Mouse (Mus musculus): Measurements from ENCODE around the gene Atp5d. TPM values are rescaled to one million over a fixed set of nuclear protein-coding genes. Genes with fewer than 3 reads are reported as not detected.
"Not testable (repeated sequence)": the region's sequence is repeated elsewhere in the genome, so short reads cannot be mapped to it uniquely, and the experiment has no call there.

Gene Atp5d
- polyA plus RNA-seq, 1 experiment from 2014 or later, result 475 TPM

GRCm38 (mm10) chr10:80162716-80163299, 24.4 kb downstream of the Atp5d start:
- Histone ChIP-seq H3K9me3 (ENCODE audit: control insufficient read depth, low read length) (no peaks in the 10 kb centered on the region), H3K27me3 (replicated peaks; ENCODE audit: control insufficient read depth, insufficient read depth, low read length) (no peaks in the 10 kb centered on the region), H3K4me2 (ENCODE audit: low read depth, low read length) (no peak overlapping the region), H3K4me3 (ENCODE audit: low read depth, low read length) (no peak overlapping the region), H3K9ac (ENCODE audit: low read depth, low read length) (no peak overlapping the region), H3K36me3 (ENCODE audit: control insufficient read depth, insufficient read depth, low read length) (no peaks in the 10 kb centered on the region), H3K4me1 (ENCODE audit: control insufficient read depth, insufficient read depth, low read length) (peaks cover 62% of the 10 kb centered on the region), H3K27ac (replicated peaks; ENCODE audit: low read depth, low read length) (peak overlapping the region; percentile 94)
- ATAC-seq (ENCODE audit: low read depth) (no peak), DNase-seq (ENCODE audit: low spot score) (no peak)
- 57% methylated on average over 6 of the region's 6 CpGs for WGBS

DNA sequence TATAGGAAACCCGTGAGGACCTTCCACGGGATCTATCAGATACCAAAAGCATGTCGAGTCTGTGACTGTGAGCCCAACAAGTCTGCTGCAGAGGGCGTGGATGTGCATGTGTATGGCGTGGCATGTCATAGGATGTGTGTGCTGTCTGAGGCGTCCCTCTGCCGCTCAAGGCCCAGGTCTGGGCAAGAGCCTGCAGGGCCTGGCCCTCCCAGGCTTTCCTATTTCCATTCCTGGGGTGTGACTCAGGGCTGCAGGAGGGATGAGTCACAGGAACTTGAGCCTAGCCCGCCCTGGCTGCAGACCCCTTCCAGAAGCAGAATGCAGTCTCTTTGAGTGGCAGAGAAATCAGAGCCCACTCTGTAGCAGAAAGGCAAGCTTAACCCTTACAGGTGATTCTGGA, 25.3 kb downstream of the Atp5d start:
- H3K36me3 ChIP-seq (ENCODE audit: control insufficient read depth, insufficient read depth, low read length), result no peaks in the 10 kb centered on the region
- H3K27me3 ChIP-seq (replicated peaks; ENCODE audit: control insufficient read depth, insufficient read depth, low read length), result no peaks in the 10 kb centered on the region
- peak overlapping the region; percentile 93; the same call in 1 of the 2 replicates for H3K4me2 ChIP-seq (ENCODE audit: low read depth, low read length)
- 57% methylated on average over 8 of the region's 8 CpGs for WGBS
- no peaks in the 10 kb centered on the region for H3K9me3 ChIP-seq (ENCODE audit: control insufficient read depth, low read length)
- DNase-seq (ENCODE audit: low spot score) (peak; percentile 75), ATAC-seq (ENCODE audit: low read depth) (no peak)
- H3K4me1 ChIP-seq (ENCODE audit: control insufficient read depth, insufficient read depth, low read length), result peaks cover 57% of the 10 kb centered on the region
- H3K4me3 ChIP-seq (ENCODE audit: low read depth, low read length), result no peak overlapping the region
- no peak overlapping the region for H3K9ac ChIP-seq (ENCODE audit: low read depth, low read length)
- H3K27ac ChIP-seq (replicated peaks; ENCODE audit: low read depth, low read length), result no peak overlapping the region

- Histone ChIP-seq H3K27me3 (replicated peaks; ENCODE audit: control insufficient read depth, insufficient read depth, low read length) (no peaks in the 10 kb centered on the region), H3K4me2 (ENCODE audit: low read depth, low read length) (peak overlapping the region; percentile 93), H3K4me1 (ENCODE audit: control insufficient read depth, insufficient read depth, low read length) (peaks cover 51% of the 10 kb centered on the region), H3K9me3 (ENCODE audit: control insufficient read depth, low read length) (no peaks in the 10 kb centered on the region), H3K36me3 (ENCODE audit: control insufficient read depth, insufficient read depth, low read length) (no peaks in the 10 kb centered on the region; the same call in 1 of the 2 replicates), H3K9ac (ENCODE audit: low read depth, low read length) (peak overlapping the region; percentile 56), H3K4me3 (ENCODE audit: low read depth, low read length) (peak overlapping the region; percentile 40), H3K27ac (replicated peaks; ENCODE audit: low read depth, low read length) (no peak overlapping the region; the same call in 1 of the 2 replicates)
- DNase-seq (ENCODE audit: low spot score) (no peak), ATAC-seq (ENCODE audit: low read depth) (no peak; the same call in 1 of the 2 replicates)
- 8% methylated on average over 38 of the region's 44 CpGs for WGBS
Observed at GRCm38 (mm10) chr10:80164161-80164997, 25.9 kb downstream of the Atp5d start.

DNA sequence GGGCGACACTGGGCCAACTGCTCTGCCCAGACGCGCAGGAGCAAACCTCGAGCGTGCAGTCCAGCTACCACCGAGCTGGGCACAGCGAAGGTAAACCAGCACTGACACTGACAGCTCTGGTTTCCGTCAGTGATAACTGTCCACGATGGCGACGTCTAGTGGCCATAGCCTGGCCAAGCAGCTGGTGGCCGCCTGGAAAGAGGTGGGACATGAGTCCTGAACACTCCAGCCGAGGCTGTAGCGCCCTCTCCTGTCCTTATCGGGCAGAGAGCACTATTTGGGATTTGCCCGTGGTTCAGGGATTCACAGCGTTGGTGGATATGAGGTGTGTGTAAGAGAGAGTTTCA, 26.5 kb downstream of the Atp5d start:
- Histone ChIP-seq H3K4me1 (ENCODE audit: control insufficient read depth, insufficient read depth, low read length) (peaks cover 51% of the 10 kb centered on the region), H3K4me2 (ENCODE audit: low read depth, low read length) (peak overlapping the region; percentile 93), H3K36me3 (ENCODE audit: control insufficient read depth, insufficient read depth, low read length) (peaks cover 4% of the 10 kb centered on the region), H3K4me3 (ENCODE audit: low read depth, low read length) (peak overlapping the region; percentile 40), H3K27ac (replicated peaks; ENCODE audit: low read depth, low read length) (no peak overlapping the region; the same call in 1 of the 2 replicates), H3K27me3 (replicated peaks; ENCODE audit: control insufficient read depth, insufficient read depth, low read length) (no peaks in the 10 kb centered on the region), H3K9ac (ENCODE audit: low read depth, low read length) (peak overlapping the region; percentile 56), H3K9me3 (ENCODE audit: control insufficient read depth, low read length) (no peaks in the 10 kb centered on the region)
- DNase-seq (ENCODE audit: low spot score), result peak; percentile 96
- ATAC-seq (ENCODE audit: low read depth), result peak; percentile 27
- WGBS, result under 1% methylated on average over 17 of the region's 17 CpGs

- Histone ChIP-seq H3K9me3 (ENCODE audit: control insufficient read depth, low read length) (no peaks in the 10 kb centered on the region), H3K36me3 (ENCODE audit: control insufficient read depth, insufficient read depth, low read length) (peaks cover 10% of the 10 kb centered on the region), H3K27me3 (replicated peaks; ENCODE audit: control insufficient read depth, insufficient read depth, low read length) (no peaks in the 10 kb centered on the region), H3K4me1 (ENCODE audit: control insufficient read depth, insufficient read depth, low read length) (peaks cover 45% of the 10 kb centered on the region), H3K9ac (ENCODE audit: low read depth, low read length) (peak within 1 kb of the TSS; percentile 56), H3K27ac (replicated peaks; ENCODE audit: low read depth, low read length) (peak within 1 kb of the TSS; percentile 80), H3K4me2 (ENCODE audit: low read depth, low read length) (peak within 1 kb of the TSS; percentile 93), H3K4me3 (ENCODE audit: low read depth, low read length) (peak within 1 kb of the TSS; percentile 40)
- WGBS, result 14% methylated on average over 20 of the region's 20 CpGs
- ATAC-seq (ENCODE audit: low read depth), result no peak; the same call in 1 of the 2 replicates
- peak; percentile 74 for DNase-seq (ENCODE audit: low spot score)
Observed at GRCm38 (mm10) chr10:80165392-80166128, 27.1 kb downstream of the Atp5d start, which contains the start of gene Cirbp. Gene Cirbp (plus strand): TSS chr10:80165985.

DNA sequence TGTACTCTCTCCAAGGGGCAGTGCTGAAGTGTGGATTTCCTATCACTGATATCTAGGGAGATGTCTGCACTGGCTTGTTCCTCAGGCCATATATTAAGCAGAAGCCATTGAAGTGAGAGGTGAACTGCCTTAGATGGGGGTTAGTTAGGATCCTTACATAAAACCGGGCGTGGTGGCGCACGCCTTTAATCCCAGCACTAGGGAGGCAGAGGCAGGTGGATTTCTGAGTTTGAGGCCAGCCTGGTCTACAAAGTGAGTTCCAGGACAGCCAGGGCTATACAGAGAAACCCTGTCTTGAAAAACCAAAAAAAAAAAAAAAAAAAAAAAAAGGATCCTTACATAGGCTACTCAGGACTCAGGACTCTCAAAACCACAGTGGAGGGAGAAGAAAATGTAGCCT, 27.7 kb downstream of the Atp5d start:
- H3K9me3 ChIP-seq (ENCODE audit: control insufficient read depth, low read length); H3K27me3 ChIP-seq (replicated peaks; ENCODE audit: control insufficient read depth, insufficient read depth, low read length); ATAC-seq (ENCODE audit: low read depth); H3K4me3 ChIP-seq (ENCODE audit: low read depth, low read length); DNase-seq (ENCODE audit: low spot score): not testable (repeated sequence)
- Histone ChIP-seq H3K4me1 (ENCODE audit: control insufficient read depth, insufficient read depth, low read length) (peaks cover 40% of the 10 kb centered on the region), H3K36me3 (ENCODE audit: control insufficient read depth, insufficient read depth, low read length) (peaks cover 16% of the 10 kb centered on the region), H3K27ac (replicated peaks; ENCODE audit: low read depth, low read length) (peak overlapping the region; percentile 36; the same call in 1 of the 2 replicates), H3K4me2 (ENCODE audit: low read depth, low read length) (peak overlapping the region; percentile 93; the same call in 1 of the 2 replicates), H3K9ac (ENCODE audit: low read depth, low read length) (0 out of 2 replicates have a peak overlapping the region, but pooled peaks have one; percentile 36)
- 86% methylated on average over 4 of the region's 4 CpGs for WGBS

DNA sequence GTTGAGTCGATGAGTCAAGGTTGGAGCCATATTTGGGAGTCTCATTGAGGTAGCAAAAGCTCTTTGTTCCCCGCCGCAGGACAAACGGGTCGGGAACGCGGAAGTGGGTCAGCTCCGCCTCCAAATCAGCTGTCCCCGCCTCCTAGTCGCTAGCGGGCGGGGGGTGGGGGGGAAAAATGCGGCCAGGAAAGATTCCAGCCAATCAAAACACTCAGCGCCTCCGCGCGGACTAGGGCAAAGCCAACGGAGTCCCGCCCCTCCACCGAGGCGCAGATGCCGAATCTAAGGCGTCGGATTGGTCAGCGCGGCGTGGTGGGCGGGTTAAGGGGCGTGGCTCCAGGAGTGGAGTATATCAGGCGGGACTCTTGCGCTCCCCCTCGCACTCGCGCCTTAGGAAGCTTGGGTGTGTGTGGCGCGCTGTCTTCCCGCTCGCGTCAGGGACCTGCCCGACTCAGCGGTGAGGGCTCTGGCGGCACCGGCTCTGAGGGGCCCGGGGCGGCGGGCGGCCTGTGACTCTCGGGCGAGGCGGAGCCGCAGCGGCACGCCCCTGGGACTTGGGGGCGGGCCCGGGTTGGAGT, 29.1 kb downstream of the Atp5d start:
- Histone ChIP-seq H3K27me3 (replicated peaks; ENCODE audit: control insufficient read depth, insufficient read depth, low read length) (no peaks in the 10 kb centered on the region), H3K4me1 (ENCODE audit: control insufficient read depth, insufficient read depth, low read length) (peaks cover 26% of the 10 kb centered on the region), H3K9ac (ENCODE audit: low read depth, low read length) (peak overlapping the region; percentile 99), H3K36me3 (ENCODE audit: control insufficient read depth, insufficient read depth, low read length) (peaks cover 30% of the 10 kb centered on the region), H3K27ac (replicated peaks; ENCODE audit: low read depth, low read length) (peak overlapping the region; percentile 99), H3K9me3 (ENCODE audit: control insufficient read depth, low read length) (no peaks in the 10 kb centered on the region), H3K4me3 (ENCODE audit: low read depth, low read length) (peak overlapping the region; percentile 80), H3K4me2 (ENCODE audit: low read depth, low read length) (peak overlapping the region; percentile 73)
- peak; percentile 100 for DNase-seq (ENCODE audit: low spot score)
- under 1% methylated on average over 41 of the region's 55 CpGs for WGBS
- ATAC-seq (ENCODE audit: low read depth), result peak; percentile 89

All from embryonic facial prominence, embryonic 14.5 days (tissue).